Mouse (Mus musculus): ENCODE data around the gene Cct5. TPM values are rescaled to one million over a fixed set of nuclear protein-coding genes. Genes with fewer than 3 reads are reported as not detected.

Gene Cct5
- polyA plus RNA-seq, 1 experiment from 2014 or later = 429 TPM

DNA sequence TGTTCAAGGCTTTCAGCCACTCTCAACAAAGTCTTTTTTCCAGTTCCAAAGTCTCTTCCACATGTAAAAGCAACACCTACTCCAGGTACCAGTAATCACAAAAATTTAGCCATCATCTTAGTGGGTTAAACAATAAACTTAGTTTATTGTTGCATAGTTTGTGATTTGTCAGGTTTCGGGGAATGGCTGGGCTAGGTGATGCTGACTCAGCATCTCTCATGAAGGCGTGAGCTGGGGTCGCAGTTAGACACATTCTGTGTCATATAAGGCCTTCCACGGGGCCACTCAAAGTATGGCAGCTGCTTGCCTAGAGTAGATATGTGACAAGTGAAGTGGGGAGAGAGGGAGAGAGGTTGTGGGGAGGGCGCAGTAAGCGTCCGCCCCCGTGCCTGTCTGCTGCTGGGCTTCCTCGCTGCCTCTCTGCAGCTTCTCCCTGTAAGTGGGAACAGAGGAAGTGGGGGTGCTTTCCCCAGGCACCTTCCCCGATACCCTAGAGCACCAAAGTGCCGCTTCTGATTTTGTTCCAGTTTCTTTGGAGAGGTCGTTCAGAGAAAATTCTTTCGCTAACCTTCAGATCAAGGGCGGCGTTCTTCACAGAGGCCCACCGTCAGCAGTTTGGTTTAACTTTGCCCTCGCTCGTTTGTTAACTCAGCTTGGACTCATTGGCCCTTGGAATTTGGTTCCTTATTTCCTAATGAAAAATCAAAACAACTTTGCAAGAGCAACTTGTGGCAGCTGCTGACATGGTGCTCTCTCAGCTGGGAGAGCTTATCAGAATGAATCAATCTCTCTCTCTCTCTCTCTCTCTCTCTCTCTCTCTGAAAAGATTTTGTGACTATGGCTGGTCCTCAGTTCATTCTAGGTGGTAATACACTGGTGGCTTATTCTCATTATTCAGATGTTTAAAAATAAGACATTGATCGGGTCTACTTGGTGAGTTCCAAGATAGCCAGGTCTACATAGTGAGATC, 37.7 kb downstream of the Cct5 start:
- H3K4me3 ChIP-seq (replicated peaks; ENCODE audit: low read depth, low read length) = no peak overlapping the region
- peaks cover 11% of the 10 kb centered on the region for H3K4me1 ChIP-seq (replicated peaks; ENCODE audit: insufficient read depth, low read length)
- H3K4me2 ChIP-seq (ENCODE audit: low read length) = peak overlapping the region; percentile 21; the same call in 1 of the 2 replicates
- H3K9me3 ChIP-seq (replicated peaks; ENCODE audit: low read length) = no peaks in the 10 kb centered on the region
- H3K27ac ChIP-seq = peak overlapping the region; percentile 78
- 39% methylated on average over 19 of the region's 19 CpGs for WGBS
- H3K36me3 ChIP-seq (ENCODE audit: insufficient read depth, low read length) = no peaks in the 10 kb centered on the region
- ATAC-seq (replicated peaks; ENCODE audit: low FRiP score, low read depth) (peak; percentile 59), DNase-seq (ENCODE audit: low spot score) (peak; percentile 65)
- TF ChIP-seq CTCF (IDR thresholded peaks at IDR 0.05; ENCODE audit: low read depth) = no peak
- H3K27me3 ChIP-seq (ENCODE audit: insufficient read depth, low read length) = no peaks in the 10 kb centered on the region
- peak overlapping the region; percentile 18; the same call in 1 of the 2 replicates for H3K9ac ChIP-seq (ENCODE audit: low read depth, low read length)

DNA sequence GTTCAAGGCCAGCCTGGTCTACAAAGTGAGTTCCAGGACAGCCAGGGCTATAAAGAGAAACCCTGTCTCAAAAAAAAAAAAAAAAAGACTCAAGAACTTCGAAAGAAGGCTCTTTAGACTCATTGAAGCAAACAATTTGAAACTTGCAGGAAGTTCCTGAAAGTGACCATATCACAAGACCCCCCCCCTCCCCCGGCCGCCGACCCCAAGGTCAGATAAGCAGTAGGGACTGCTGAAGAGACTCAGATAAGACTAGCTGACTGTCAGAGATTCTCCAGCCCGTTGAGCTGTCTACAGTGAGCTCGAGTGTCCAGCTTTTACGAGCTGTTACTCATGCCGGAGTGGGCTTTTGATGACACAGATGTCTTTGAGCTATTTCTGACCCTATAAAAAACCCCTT, 38.8 kb downstream of the Cct5 start:
- Histone ChIP-seq H3K27me3 (ENCODE audit: insufficient read depth, low read length) (no peaks in the 10 kb centered on the region), H3K4me1 (replicated peaks; ENCODE audit: insufficient read depth, low read length) (peaks cover 2% of the 10 kb centered on the region; the same call in 1 of the 2 replicates), H3K36me3 (ENCODE audit: insufficient read depth, low read length) (no peaks in the 10 kb centered on the region), H3K9me3 (replicated peaks; ENCODE audit: low read length) (no peaks in the 10 kb centered on the region), H3K9ac (ENCODE audit: low read depth, low read length) (no peak overlapping the region), H3K4me3 (replicated peaks; ENCODE audit: low read depth, low read length) (no peak overlapping the region), H3K27ac (0 out of 2 replicates have a peak overlapping the region, but pooled peaks have one; percentile 78), H3K4me2 (ENCODE audit: low read length) (no peak overlapping the region)
- DNase-seq (ENCODE audit: low spot score) (no peak), ATAC-seq (replicated peaks; ENCODE audit: low FRiP score, low read depth) (no peak)
- WGBS = 57% methylated on average over 8 of the region's 8 CpGs
- TF ChIP-seq CTCF (IDR thresholded peaks at IDR 0.05; ENCODE audit: low read depth) = no peak

DNA sequence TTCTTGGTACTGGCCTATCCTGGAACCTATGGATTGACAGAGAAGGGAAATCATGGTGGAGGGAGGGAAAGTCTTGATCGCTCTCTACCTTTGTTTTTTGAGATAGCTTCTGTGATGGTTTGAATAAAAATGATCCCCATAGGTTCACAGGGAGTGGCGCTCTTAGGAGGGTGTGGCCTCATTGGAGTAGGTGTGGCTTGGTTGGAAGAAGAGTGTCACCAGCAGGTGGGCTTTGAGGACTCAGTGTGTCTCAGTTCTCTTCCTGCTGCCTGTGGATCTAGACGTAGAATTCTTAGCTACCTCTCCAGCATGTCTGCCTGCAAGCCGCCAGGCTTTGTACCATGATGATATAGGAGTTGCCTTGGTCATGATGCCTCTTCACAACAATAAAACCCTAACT, 39.6 kb downstream of the Cct5 start:
- Histone ChIP-seq H3K36me3 (ENCODE audit: insufficient read depth, low read length) (no peaks in the 10 kb centered on the region), H3K27me3 (ENCODE audit: insufficient read depth, low read length) (no peaks in the 10 kb centered on the region), H3K9me3 (replicated peaks; ENCODE audit: low read length) (no peaks in the 10 kb centered on the region), H3K4me1 (replicated peaks; ENCODE audit: insufficient read depth, low read length) (no peaks in the 10 kb centered on the region; the same call in 1 of the 2 replicates), H3K4me3 (replicated peaks; ENCODE audit: low read depth, low read length) (no peak overlapping the region), H3K27ac (no peak overlapping the region), H3K9ac (ENCODE audit: low read depth, low read length) (no peak overlapping the region), H3K4me2 (ENCODE audit: low read length) (no peak overlapping the region)
- ATAC-seq (replicated peaks; ENCODE audit: low FRiP score, low read depth) (no peak), DNase-seq (ENCODE audit: low spot score) (no peak)
- WGBS = 96% methylated on average over 4 of the region's 4 CpGs
- TF ChIP-seq CTCF (IDR thresholded peaks at IDR 0.05; ENCODE audit: low read depth) = no peak

DNA sequence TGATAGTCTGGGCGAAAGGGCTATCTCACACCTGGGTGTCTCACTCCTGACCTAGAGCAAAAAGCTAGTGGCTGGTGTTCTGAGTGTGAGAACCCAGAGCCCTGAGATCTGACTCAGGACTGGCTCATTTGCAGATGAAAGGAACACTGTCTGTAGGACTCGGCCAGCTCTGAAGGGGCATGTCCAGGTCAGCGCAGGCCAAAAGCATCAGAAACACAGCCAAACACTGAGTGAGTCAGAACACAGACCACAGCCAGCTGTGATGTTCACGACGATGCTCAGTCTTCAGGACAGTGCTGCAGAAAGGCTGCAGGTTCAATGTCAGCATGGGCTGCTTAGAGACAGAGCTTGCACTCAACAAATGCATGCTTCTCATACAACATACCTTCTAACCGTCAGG, 40.2 kb downstream of the Cct5 start:
- 80% methylated on average over 6 of the region's 6 CpGs for WGBS
- DNase-seq (ENCODE audit: low spot score) (no peak), ATAC-seq (replicated peaks; ENCODE audit: low FRiP score, low read depth) (no peak)
- Histone ChIP-seq H3K4me2 (ENCODE audit: low read length) (no peak overlapping the region), H3K4me1 (replicated peaks; ENCODE audit: insufficient read depth, low read length) (no peaks in the 10 kb centered on the region; the same call in 1 of the 2 replicates), H3K4me3 (replicated peaks; ENCODE audit: low read depth, low read length) (no peak overlapping the region), H3K36me3 (ENCODE audit: insufficient read depth, low read length) (no peaks in the 10 kb centered on the region), H3K9me3 (replicated peaks; ENCODE audit: low read length) (no peaks in the 10 kb centered on the region), H3K27ac (no peak overlapping the region), H3K9ac (ENCODE audit: low read depth, low read length) (no peak overlapping the region), H3K27me3 (ENCODE audit: insufficient read depth, low read length) (no peaks in the 10 kb centered on the region)
- no peak for TF ChIP-seq CTCF (IDR thresholded peaks at IDR 0.05; ENCODE audit: low read depth)

DNA sequence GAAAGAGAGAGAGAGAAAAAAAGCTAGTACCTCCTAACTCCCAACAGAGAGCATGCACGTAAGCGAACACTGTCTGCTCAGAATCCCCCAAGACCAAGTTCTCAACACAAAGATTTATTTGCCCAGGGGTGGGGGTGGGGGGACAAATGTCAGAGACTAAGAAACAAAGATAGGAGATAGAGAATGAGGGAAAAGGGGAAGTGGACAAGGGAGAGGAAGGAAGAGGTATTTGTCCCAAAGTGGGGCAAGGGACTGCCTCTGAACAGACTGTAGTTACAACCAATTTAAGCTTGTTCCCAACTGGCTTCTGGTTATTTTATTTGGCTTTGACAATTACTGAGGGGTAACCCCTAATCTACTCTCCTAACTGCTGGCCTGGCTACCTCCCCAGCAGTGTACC, 46.7 kb downstream of the Cct5 start:
- no peak for TF ChIP-seq CTCF (IDR thresholded peaks at IDR 0.05; ENCODE audit: low read depth)
- no peaks in the 10 kb centered on the region for H3K36me3 ChIP-seq (ENCODE audit: insufficient read depth, low read length)
- DNase-seq (ENCODE audit: low spot score) (no peak), ATAC-seq (replicated peaks; ENCODE audit: low FRiP score, low read depth) (no peak)
- no peaks in the 10 kb centered on the region for H3K9me3 ChIP-seq (replicated peaks; ENCODE audit: low read length)
- WGBS = 73% methylated on average over 2 of the region's 2 CpGs
- H3K4me2 ChIP-seq (ENCODE audit: low read length) = no peak overlapping the region
- H3K27me3 ChIP-seq (ENCODE audit: insufficient read depth, low read length) = no peaks in the 10 kb centered on the region
- no peak overlapping the region for H3K27ac ChIP-seq
- no peak overlapping the region for H3K9ac ChIP-seq (ENCODE audit: low read depth, low read length)
- H3K4me1 ChIP-seq (replicated peaks; ENCODE audit: insufficient read depth, low read length) = no peaks in the 10 kb centered on the region
- H3K4me3 ChIP-seq (replicated peaks; ENCODE audit: low read depth, low read length) = no peak overlapping the region

DNA sequence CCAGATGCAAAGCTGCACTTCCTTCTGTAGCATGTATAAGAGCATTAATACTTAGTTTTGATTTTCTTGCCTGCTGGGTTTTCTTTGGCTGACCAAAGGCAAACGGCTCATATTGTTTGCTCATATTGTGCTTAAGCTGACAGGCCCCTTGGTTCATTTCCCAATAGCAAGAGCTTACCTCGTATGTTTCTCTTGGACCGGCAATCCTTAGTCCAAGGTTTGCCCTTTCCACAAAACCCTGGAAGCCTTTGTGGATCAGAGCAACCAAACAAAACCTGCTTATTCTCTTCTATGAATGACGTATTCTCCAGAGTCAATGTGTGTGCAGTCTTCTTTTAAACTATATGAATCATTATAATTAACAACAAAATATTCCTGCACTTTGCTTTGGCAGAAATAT, 51.2 kb downstream of the Cct5 start:
- no peak overlapping the region for H3K9ac ChIP-seq (ENCODE audit: low read depth, low read length)
- H3K27ac ChIP-seq = no peak overlapping the region
- no peaks in the 10 kb centered on the region for H3K9me3 ChIP-seq (replicated peaks; ENCODE audit: low read length)
- TF ChIP-seq CTCF (IDR thresholded peaks at IDR 0.05; ENCODE audit: low read depth) = no peak
- no peak overlapping the region for H3K4me3 ChIP-seq (replicated peaks; ENCODE audit: low read depth, low read length)
- DNase-seq (ENCODE audit: low spot score) (no peak), ATAC-seq (replicated peaks; ENCODE audit: low FRiP score, low read depth) (no peak)
- no peaks in the 10 kb centered on the region for H3K4me1 ChIP-seq (replicated peaks; ENCODE audit: insufficient read depth, low read length)
- WGBS = 72% methylated on average over 4 of the region's 4 CpGs
- no peak overlapping the region for H3K4me2 ChIP-seq (ENCODE audit: low read length)
- no peaks in the 10 kb centered on the region for H3K27me3 ChIP-seq (ENCODE audit: insufficient read depth, low read length)
- H3K36me3 ChIP-seq (ENCODE audit: insufficient read depth, low read length) = no peaks in the 10 kb centered on the region
